Mouse (Mus musculus) testis, adult 2 months (tissue): ENCODE data around the gene Dnajc15. TPM values are rescaled to one million over a fixed set of nuclear protein-coding genes. Genes with fewer than 3 reads are reported as not detected.

Source experiments
- H3K27ac ChIP-seq: fragments of 200-500 bp; 2 replicates; pipeline ENCODE4 v1.5.1; 2012; ENCODE audit warnings: low read depth, low read length; ENCODE audit not compliant: control insufficient read depth, insufficient read depth
- H3K27me3 ChIP-seq: fragments of 200-500 bp; 2 replicates; pipeline ENCODE4 v1.6.1; 2012; ENCODE audit warnings: mild to moderate bottlenecking, low read length, moderate library complexity; ENCODE audit not compliant: control insufficient read depth, insufficient read depth
- H3K36me3 ChIP-seq: fragments of 200-500 bp; 2 replicates; pipeline ENCODE4 v1.6.1; 2012; ENCODE audit warnings: mild to moderate bottlenecking, low read length; ENCODE audit not compliant: control insufficient read depth, insufficient read depth
- H3K4me1 ChIP-seq: fragments of 200-500 bp; 2 replicates; pipeline ENCODE4 v1.6.1; 2012; ENCODE audit warnings: low read length; ENCODE audit not compliant: control insufficient read depth, insufficient read depth
- H3K4me3 ChIP-seq: fragments of 200-500 bp; 2 replicates; pipeline ENCODE4 v1.5.1; 2012; ENCODE audit warnings: low read depth, mild to moderate bottlenecking, low read length, moderate library complexity, mixed read lengths; ENCODE audit not compliant: control insufficient read depth
- CTCF ChIP-seq: fragments of 200-500 bp; IDR thresholded peaks from 2 replicates; pipeline ENCODE4 v1.5.1; 2012; ENCODE audit warnings: low read depth, mild to moderate bottlenecking, inconsistent platforms, low read length, moderate library complexity; ENCODE audit not compliant: control insufficient read depth, insufficient read depth, insufficient replicate concordance
- POLR2A ChIP-seq: fragments of 200-500 bp; IDR thresholded peaks from 2 replicates; pipeline ENCODE4 v1.6.1; 2012; ENCODE audit warnings: low read depth, mild to moderate bottlenecking, inconsistent platforms, low read length, moderate library complexity; ENCODE audit not compliant: control insufficient read depth
- polyA plus RNA-seq: library from polyadenylated mRNA; depleted of rRNA; stranded (reverse); fragments of >200 nt; gene quantifications from 2 replicates; pipeline ENCODE4 v1.2.3, GENCODE M21; 2012

The Dnajc15 gene
- polyA plus RNA-seq, 1 experiment: 70.6 TPM

DNA sequence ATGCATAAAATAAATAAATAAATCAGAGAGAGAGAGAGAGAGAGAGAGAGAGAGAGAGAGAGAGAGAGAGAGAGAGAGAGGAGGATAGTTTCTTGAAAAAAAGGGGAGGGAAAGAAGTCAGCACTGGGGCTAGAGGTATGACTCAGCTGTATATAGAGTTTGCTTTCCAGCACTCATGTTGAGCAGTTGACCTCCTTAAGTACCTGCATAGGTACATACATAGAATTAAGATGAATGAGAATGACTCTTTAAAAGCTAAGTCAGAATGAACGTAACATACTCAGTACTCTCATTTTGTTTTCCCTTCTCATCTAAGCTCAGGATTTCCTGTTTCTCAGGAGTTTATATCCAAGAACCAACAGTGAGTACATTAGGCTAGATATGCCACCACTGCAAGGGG lies 62.0 kb downstream of the Dnajc15 start:
- Histone ChIP-seq H3K4me3 (no peak overlapping the region), H3K27me3 (no peaks in the 10 kb centered on the region), H3K27ac (no peak overlapping the region), H3K4me1 (no peaks in the 10 kb centered on the region), H3K36me3 (no peaks in the 10 kb centered on the region)
- TF ChIP-seq CTCF (no peak), POLR2A (no peak)

DNA sequence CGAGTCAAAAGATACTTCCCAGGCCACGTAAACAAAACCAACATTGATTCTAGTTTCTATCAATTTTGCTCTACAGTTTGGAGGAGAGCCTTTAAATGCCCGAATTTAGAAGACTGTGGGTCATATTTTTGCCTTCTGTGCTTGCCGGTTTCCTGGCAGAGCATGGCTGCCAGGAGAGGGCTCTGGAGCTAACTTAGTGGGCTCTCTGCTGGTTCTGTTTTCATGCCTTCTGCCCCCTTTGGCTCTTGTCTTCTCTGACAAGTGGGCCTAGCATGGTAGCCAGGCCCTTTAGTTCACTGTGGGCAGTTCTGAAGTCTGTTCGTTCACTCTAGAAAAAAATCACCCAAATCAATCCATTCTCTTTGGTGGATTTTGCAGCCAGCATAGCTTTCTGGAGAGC lies 63.5 kb downstream of the Dnajc15 start:
- Histone ChIP-seq H3K27me3 (no peaks in the 10 kb centered on the region), H3K4me3 (no peak overlapping the region), H3K27ac (no peak overlapping the region), H3K36me3 (no peaks in the 10 kb centered on the region), H3K4me1 (no peaks in the 10 kb centered on the region)
- TF ChIP-seq CTCF (no peak), POLR2A (no peak)

GRCm38 (mm10) chr14:77807836-77808235 lies 67.1 kb downstream of the Dnajc15 start:
- Histone ChIP-seq H3K27me3 (no peaks in the 10 kb centered on the region), H3K36me3 (no peaks in the 10 kb centered on the region), H3K4me3 (no peak overlapping the region), H3K27ac (no peak overlapping the region), H3K4me1 (peaks cover 3% of the 10 kb centered on the region; the same call in 1 of the 2 replicates)
- no peak for TF ChIP-seq POLR2A

DNA sequence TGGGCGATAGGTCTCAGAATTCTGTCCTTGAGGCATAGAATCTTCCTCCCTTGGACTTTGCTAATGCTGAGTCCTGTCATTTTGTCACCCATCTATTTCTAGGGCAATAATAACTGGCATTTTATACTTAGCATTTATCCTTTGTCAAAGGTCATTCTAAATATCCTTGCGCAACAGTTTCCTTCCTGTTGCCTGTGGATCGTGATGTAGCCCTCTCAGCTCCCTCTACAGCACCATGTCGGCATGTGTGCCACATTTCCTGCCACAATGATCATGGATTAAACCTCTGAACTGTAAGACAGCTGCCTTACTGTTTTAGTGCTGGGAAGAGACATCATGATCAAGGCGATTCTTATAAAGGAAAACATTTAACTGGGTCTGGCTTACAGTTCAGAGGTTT lies 68.6 kb downstream of the Dnajc15 start:
- no peak overlapping the region for H3K4me3 ChIP-seq
- TF ChIP-seq CTCF (no peak), POLR2A (no peak)
- H3K27me3 ChIP-seq: no peaks in the 10 kb centered on the region
- peaks cover 3% of the 10 kb centered on the region; the same call in 1 of the 2 replicates for H3K4me1 ChIP-seq
- no peaks in the 10 kb centered on the region for H3K36me3 ChIP-seq
- no peak overlapping the region for H3K27ac ChIP-seq

DNA sequence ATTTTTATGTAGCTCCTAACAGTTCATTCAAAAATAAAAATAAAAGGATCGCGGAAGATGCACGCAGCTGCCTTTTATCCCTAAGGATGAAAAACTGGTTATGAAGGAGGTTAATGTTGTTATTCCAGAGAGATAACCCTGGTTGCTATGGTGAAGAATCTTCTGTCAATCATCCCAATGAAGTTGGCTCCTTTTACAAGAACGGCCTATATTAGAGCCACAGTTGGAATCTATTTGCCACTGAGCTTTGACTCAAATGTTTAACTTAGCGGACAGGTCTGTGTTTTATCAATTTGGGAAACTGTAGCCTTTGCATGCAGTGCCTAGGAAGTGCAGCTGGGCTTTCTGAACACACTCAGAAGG lies 72.7 kb downstream of the Dnajc15 start:
- no peaks in the 10 kb centered on the region for H3K36me3 ChIP-seq
- H3K27ac ChIP-seq: no peak overlapping the region
- H3K4me1 ChIP-seq: peaks cover 3% of the 10 kb centered on the region; the same call in 1 of the 2 replicates
- TF ChIP-seq CTCF (no peak), POLR2A (no peak)
- no peak overlapping the region for H3K4me3 ChIP-seq
- H3K27me3 ChIP-seq: no peaks in the 10 kb centered on the region

GRCm38 (mm10) chr14:77801571-77802267 lies 73.2 kb downstream of the Dnajc15 start:
- TF ChIP-seq CTCF (no peak), POLR2A (no peak)
- Histone ChIP-seq H3K27ac (no peak overlapping the region), H3K36me3 (no peaks in the 10 kb centered on the region), H3K4me1 (peaks cover 3% of the 10 kb centered on the region; the same call in 1 of the 2 replicates), H3K4me3 (no peak overlapping the region), H3K27me3 (no peaks in the 10 kb centered on the region)

DNA sequence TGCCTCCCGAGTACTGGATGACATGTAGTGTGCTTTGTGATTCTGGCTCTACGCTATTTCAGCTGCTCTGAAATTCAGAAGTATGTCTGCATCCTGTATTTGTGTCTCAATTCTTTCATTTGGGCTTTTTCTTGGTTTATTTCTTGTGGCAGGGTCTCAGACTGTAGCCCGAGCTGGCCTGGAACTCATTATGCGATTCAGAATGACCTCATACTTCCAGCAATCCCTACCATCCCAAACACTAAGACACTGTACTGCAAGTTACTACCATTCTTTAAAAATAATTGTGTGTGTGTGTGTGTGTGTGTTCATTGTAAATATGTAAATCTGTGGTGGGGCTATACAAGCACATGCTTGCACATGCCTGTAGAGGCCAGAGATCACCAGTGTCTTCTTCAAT lies 78.4 kb downstream of the Dnajc15 start:
- no peaks in the 10 kb centered on the region for H3K4me1 ChIP-seq
- no peak overlapping the region for H3K27ac ChIP-seq
- no peaks in the 10 kb centered on the region for H3K36me3 ChIP-seq
- no peaks in the 10 kb centered on the region for H3K27me3 ChIP-seq
- no peak overlapping the region for H3K4me3 ChIP-seq
- TF ChIP-seq POLR2A: no peak

GRCm38 (mm10) chr14:77795240-77795639 lies 79.7 kb downstream of the Dnajc15 start:
- no peaks in the 10 kb centered on the region for H3K4me1 ChIP-seq
- no peak overlapping the region for H3K27ac ChIP-seq
- no peaks in the 10 kb centered on the region for H3K36me3 ChIP-seq
- H3K4me3 ChIP-seq: no peak overlapping the region
- no peaks in the 10 kb centered on the region for H3K27me3 ChIP-seq
- TF ChIP-seq POLR2A: no peak
- no peak for TF ChIP-seq CTCF
